Mouse (Mus musculus) lung, postnatal 0 days (tissue): ENCODE measurements around the gene Tldc1. TPM values are rescaled to one million over a fixed set of nuclear protein-coding genes. Genes with fewer than 3 reads are reported as not detected.

Experiments used
- ATAC-seq: fragments of 200-750 bp; cut with Nextera tagmentation; 2 replicates; pipeline ENCODE4 v1.8.0; 2017; ENCODE audit warnings: moderate library complexity
- DNase-seq: peaks from one replicate; pipeline ENCODE4 v3.0.0-alpha.2; 2016; ENCODE audit warnings: low spot score
- H3K27ac ChIP-seq: fragments of 300-500 bp; sonication (generic); 2 replicates; pipeline ENCODE4 v1.5.1; 2014; ENCODE audit warnings: antibody characterized with exemption, mild to moderate bottlenecking, low read length, mixed read lengths
- H3K27me3 ChIP-seq: fragments of 300-500 bp; sonication (generic); replicated peaks from 2 replicates; pipeline ENCODE4 v1.6.1; 2014; ENCODE audit warnings: low read length, mixed read lengths; ENCODE audit not compliant: insufficient read depth
- H3K36me3 ChIP-seq: fragments of 300-500 bp; sonication (generic); 2 replicates; pipeline ENCODE4 v1.6.1; 2014; ENCODE audit warnings: low read length, mixed read lengths; ENCODE audit not compliant: insufficient read depth
- H3K4me1 ChIP-seq: fragments of 300-500 bp; sonication (generic); 2 replicates; pipeline ENCODE4 v1.6.1; 2014; ENCODE audit warnings: antibody characterized with exemption, low read depth, low read length, mixed read lengths; ENCODE audit not compliant: insufficient read depth
- H3K4me2 ChIP-seq: fragments of 300-500 bp; sonication (generic); replicated peaks from 2 replicates; pipeline ENCODE4 v1.6.1; 2014; ENCODE audit warnings: low read depth, mild to moderate bottlenecking, low read length, moderate library complexity, mixed read lengths
- H3K4me3 ChIP-seq: fragments of 300-500 bp; sonication (generic); 2 replicates; pipeline ENCODE4 v1.5.1; 2014; ENCODE audit warnings: low read depth, low read length
- H3K9ac ChIP-seq: fragments of 300-500 bp; sonication (generic); replicated peaks from 2 replicates; pipeline ENCODE4 v1.6.1; 2014; ENCODE audit warnings: low read depth, mild to moderate bottlenecking
- H3K9me3 ChIP-seq: fragments of 300-500 bp; sonication (generic); 2 replicates; pipeline ENCODE4 v1.6.1; 2016; ENCODE audit warnings: low read length, mixed read lengths
- CTCF ChIP-seq: IDR thresholded peaks from 2 replicates; pipeline ENCODE4 v1.5.1; 2016; ENCODE audit warnings: antibody characterized with exemption, mild to moderate bottlenecking
- EP300 ChIP-seq: IDR thresholded peaks from 2 replicates; pipeline ENCODE4 v1.6.1; 2016; ENCODE audit warnings: antibody characterized with exemption, mild to moderate bottlenecking, control low read depth
- WGBS: fragments of 180-500 bp; shearing (Covaris S2); extraction: QIAGEN DNeasy Blood & Tissue Kit; methylation state at CpG from one replicate; pipeline ENCODE4 v1.1.7; 2014; 5-methylcytosine and 5-hydroxymethylcytosine counted together
- polyA plus RNA-seq: library from polyadenylated mRNA; unstranded; fragments of >200 nt; fragmentation: Nextera tagmentation; extraction: Ambion mirVana; gene quantifications from 2 replicates; pipeline ENCODE4 v1.2.1, GENCODE M21; 2015

Gene Tldc1
- polyA plus RNA-seq, result 7.9 and 9.7 TPM in 2 replicates

DNA sequence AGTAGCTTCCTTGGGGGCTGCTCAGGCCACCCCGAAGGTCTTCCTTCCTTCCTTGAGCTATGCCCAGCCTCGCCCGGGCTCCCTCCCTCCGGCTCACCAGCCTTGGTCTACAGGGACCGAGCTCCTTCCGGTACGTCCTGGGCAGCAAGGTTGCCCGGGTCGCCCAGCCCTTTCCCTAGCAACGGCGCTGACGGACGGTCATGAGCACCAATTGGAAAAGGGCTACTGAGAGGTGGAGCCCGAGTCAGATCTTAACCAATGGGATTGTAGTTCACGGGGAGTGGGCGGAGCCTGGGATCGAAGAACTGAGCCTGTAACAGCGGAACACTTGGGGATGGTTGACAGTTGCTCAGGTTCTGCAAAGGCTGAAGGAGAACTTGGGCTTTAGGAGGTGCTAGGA lies at the start of gene Tldc1:
Gene Tldc1, minus strand, starts transcription at position 154 of the 400 bp plus-strand sequence.
- TF ChIP-seq CTCF (no peak), EP300 (no peak)
- Histone ChIP-seq H3K9me3 (no peaks in the 10 kb centered on the region), H3K27ac (peak within 1 kb of the TSS; percentile 85), H3K4me3 (peak within 1 kb of the TSS; percentile 47), H3K4me2 (peak within 1 kb of the TSS; percentile 70), H3K9ac (peak within 1 kb of the TSS; percentile 48), H3K27me3 (no peaks in the 10 kb centered on the region), H3K4me1 (peaks cover 7% of the 10 kb centered on the region; the same call in 1 of the 2 replicates), H3K36me3 (no peaks in the 10 kb centered on the region)
- ATAC-seq, result peak; percentile 98
- DNase-seq, result peak; percentile 98
- WGBS, result 1% methylated on average over 18 of the region's 18 CpGs

DNA sequence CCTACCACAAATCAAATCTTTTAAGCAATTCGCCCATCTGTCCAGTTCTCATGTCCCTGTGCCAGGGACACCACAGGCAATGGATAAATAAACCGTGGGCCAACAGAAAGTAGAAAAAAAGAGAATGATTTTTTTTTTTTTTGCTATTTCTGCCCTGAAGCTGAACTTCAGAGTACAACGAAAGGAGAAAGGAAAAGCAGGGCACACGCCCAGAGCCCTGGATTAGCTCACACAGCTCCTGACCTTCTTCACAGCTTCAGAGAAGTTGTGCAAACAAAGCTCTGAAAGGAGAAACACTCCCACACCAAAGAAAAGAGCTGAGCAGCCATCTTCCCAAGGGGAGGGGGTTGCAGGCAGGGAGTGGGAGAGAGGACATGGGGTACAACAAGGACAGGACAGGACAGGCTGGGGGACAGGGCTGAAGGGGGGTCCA lies 49.5 kb upstream of the Tldc1 start:
- Histone ChIP-seq H3K9me3 (no peaks in the 10 kb centered on the region), H3K27me3 (no peaks in the 10 kb centered on the region), H3K9ac (no peak overlapping the region), H3K27ac (peak overlapping the region; percentile 4; the same call in 1 of the 2 replicates), H3K4me1 (peaks cover 22% of the 10 kb centered on the region), H3K36me3 (no peaks in the 10 kb centered on the region), H3K4me3 (no peak overlapping the region), H3K4me2 (no peak overlapping the region)
- ATAC-seq (peak; percentile 42), DNase-seq (peak; percentile 89)
- 25% methylated on average over 4 of the region's 4 CpGs for WGBS
- TF ChIP-seq CTCF (no peak), EP300 (0 out of 2 replicates have a peak, but pooled peaks have one; percentile 17)

DNA sequence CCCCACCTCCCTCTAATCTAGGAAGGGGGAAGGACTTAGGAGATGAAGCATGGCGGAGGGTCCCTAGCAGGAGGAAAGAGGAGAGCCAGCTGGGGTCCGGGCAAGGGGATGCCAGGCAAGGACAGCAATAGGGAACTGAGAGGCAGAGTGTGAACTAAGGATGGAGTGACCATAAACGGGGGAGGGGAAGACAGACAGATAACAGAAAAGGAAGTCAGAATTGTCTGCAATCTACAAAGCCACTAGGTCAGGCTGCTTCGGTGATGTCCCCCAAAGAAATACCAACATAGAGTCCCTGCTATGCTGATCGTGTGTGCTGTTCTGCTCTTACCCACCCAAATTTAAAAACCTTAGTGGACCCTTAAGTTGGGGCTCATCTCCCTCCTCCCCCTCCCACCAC lies 48.8 kb upstream of the Tldc1 start:
- Histone ChIP-seq H3K27ac (0 out of 2 replicates have a peak overlapping the region, but pooled peaks have one; percentile 4), H3K4me3 (no peak overlapping the region), H3K4me2 (no peak overlapping the region), H3K9me3 (no peaks in the 10 kb centered on the region), H3K4me1 (peaks cover 14% of the 10 kb centered on the region), H3K36me3 (no peaks in the 10 kb centered on the region), H3K27me3 (no peaks in the 10 kb centered on the region), H3K9ac (no peak overlapping the region)
- no peak for TF ChIP-seq CTCF
- TF ChIP-seq EP300, result no peak
- ATAC-seq, result no peak
- 72% methylated on average over 5 of the region's 5 CpGs for WGBS
- no peak for DNase-seq

- Histone ChIP-seq H3K9ac (no peak overlapping the region), H3K27ac (0 out of 2 replicates have a peak overlapping the region, but pooled peaks have one; percentile 9), H3K27me3 (no peaks in the 10 kb centered on the region), H3K4me3 (no peak overlapping the region), H3K36me3 (no peaks in the 10 kb centered on the region), H3K4me2 (0 out of 2 replicates have a peak overlapping the region, but pooled peaks have one; percentile 8), H3K9me3 (no peaks in the 10 kb centered on the region), H3K4me1 (peaks cover 9% of the 10 kb centered on the region)
- peak; percentile 71 for DNase-seq
- TF ChIP-seq EP300, result no peak
- TF ChIP-seq CTCF, result no peak
- ATAC-seq, result no peak
- 57% methylated on average over 19 of the region's 19 CpGs for WGBS
Observed at GRCm38 (mm10) chr8:119825950-119826730, 47.9 kb upstream of the Tldc1 start.

DNA sequence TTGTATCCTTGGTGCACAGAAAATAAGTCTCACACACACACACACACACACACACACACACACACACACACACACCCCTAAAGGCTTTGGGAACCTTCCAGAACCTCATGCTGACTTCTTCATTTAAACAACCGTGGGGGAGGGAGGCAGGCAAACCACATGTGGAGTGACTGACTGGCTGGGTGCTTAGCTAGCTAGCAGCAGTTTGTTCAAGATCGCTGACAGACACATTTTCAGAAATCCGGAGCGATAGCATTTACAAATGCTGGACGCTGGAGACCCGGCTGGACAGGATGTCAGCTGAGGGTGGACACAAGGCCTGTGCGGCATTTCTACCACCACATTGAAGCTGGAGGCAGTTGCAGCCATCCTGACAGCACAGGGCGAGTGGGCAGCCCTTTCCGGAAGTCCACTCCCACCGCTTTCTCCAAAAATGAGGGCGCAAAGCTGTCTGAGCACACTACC lies 46.6 kb upstream of the Tldc1 start:
- TF ChIP-seq CTCF, result no peak
- no peak for TF ChIP-seq EP300
- Histone ChIP-seq H3K4me1 (peaks cover 9% of the 10 kb centered on the region), H3K4me3 (no peak overlapping the region), H3K4me2 (no peak overlapping the region), H3K27ac (no peak overlapping the region), H3K36me3 (no peaks in the 10 kb centered on the region), H3K9ac (no peak overlapping the region), H3K9me3 (no peaks in the 10 kb centered on the region), H3K27me3 (no peaks in the 10 kb centered on the region)
- peak; percentile 49 for ATAC-seq
- WGBS, result 44% methylated on average over 11 of the region's 11 CpGs
- DNase-seq, result peak; percentile 77

GRCm38 (mm10) chr8:119824100-119824499 lies 45.9 kb upstream of the Tldc1 start:
- TF ChIP-seq EP300 (no peak), CTCF (peak; percentile 20; the same call in 1 of the 2 replicates)

More at GRCm38 (mm10) chr8:119824100-119824499, 45.9 kb upstream of the Tldc1 start:
- H3K27me3 ChIP-seq, result no peaks in the 10 kb centered on the region
- ATAC-seq, result peak; percentile 40
- DNase-seq, result peak; percentile 59
- 26% methylated on average over 4 of the region's 4 CpGs for WGBS
- H3K4me1 ChIP-seq, result peaks cover 9% of the 10 kb centered on the region
- no peak overlapping the region for H3K27ac ChIP-seq
- no peak overlapping the region for H3K9ac ChIP-seq
- no peaks in the 10 kb centered on the region for H3K36me3 ChIP-seq
- no peak overlapping the region for H3K4me3 ChIP-seq
- H3K9me3 ChIP-seq, result no peaks in the 10 kb centered on the region
- no peak overlapping the region for H3K4me2 ChIP-seq
